Mouse (Mus musculus) embryonic facial prominence, embryonic 13.5 days (tissue): ENCODE measurements around the gene Fcrl1. TPM values are rescaled to one million over a fixed set of nuclear protein-coding genes. Genes with fewer than 3 reads are reported as not detected.
"Not testable (repeated sequence)": the region's sequence is repeated elsewhere in the genome, so short reads cannot be mapped to it uniquely, and the experiment has no call there.

Experiments used
- ATAC-seq: fragments of 200-750 bp; cut with Nextera tagmentation; 2 replicates; pipeline ENCODE4 v1.8.0; 2017; ENCODE audit warnings: low read depth; ENCODE audit not compliant: insufficient number of reproducible peaks, insufficient read depth, low FRiP score, low TSS enrichment
- H3K27ac ChIP-seq: fragments of 300-500 bp; sonication (generic); 2 replicates; pipeline ENCODE4 v1.5.1; 2015; ENCODE audit warnings: moderate library complexity, mild to moderate bottlenecking, inconsistent platforms
- H3K27me3 ChIP-seq: fragments of 300-500 bp; sonication (generic); 2 replicates; pipeline ENCODE4 v1.6.1; 2015; ENCODE audit warnings: mild to moderate bottlenecking, inconsistent platforms
- H3K36me3 ChIP-seq: fragments of 300-500 bp; sonication (generic); 2 replicates; pipeline ENCODE4 v1.6.1; 2015; ENCODE audit warnings: mild to moderate bottlenecking, inconsistent platforms
- H3K4me1 ChIP-seq: fragments of 300-500 bp; sonication (generic); 2 replicates; pipeline ENCODE4 v1.6.1; 2015; ENCODE audit warnings: inconsistent platforms
- H3K4me2 ChIP-seq: fragments of 300-500 bp; sonication (generic); 2 replicates; pipeline ENCODE4 v1.6.1; 2015; ENCODE audit warnings: moderate library complexity, mild to moderate bottlenecking, inconsistent platforms
- H3K4me3 ChIP-seq: fragments of 300-500 bp; sonication (generic); 2 replicates; pipeline ENCODE4 v1.5.1; 2015; ENCODE audit warnings: mild to moderate bottlenecking, inconsistent platforms
- H3K9ac ChIP-seq: fragments of 300-500 bp; sonication (generic); 2 replicates; pipeline ENCODE4 v1.6.1; 2015; ENCODE audit warnings: mild to moderate bottlenecking, inconsistent platforms
- H3K9me3 ChIP-seq: fragments of 300-500 bp; sonication (generic); 2 replicates; pipeline ENCODE4 v1.6.1; 2016; ENCODE audit warnings: inconsistent platforms
- WGBS: fragments of 180-500 bp; shearing (Covaris S2); methylation state at CpG from one replicate; pipeline ENCODE4 v1.1.7; 2015; ENCODE audit warnings: mixed read lengths; 5-methylcytosine and 5-hydroxymethylcytosine counted together
- polyA plus RNA-seq: library from polyadenylated mRNA; unstranded; fragments of >200 nt; fragmentation: Nextera tagmentation; extraction: Ambion mirVana; gene quantifications from 2 replicates; pipeline ENCODE4 v1.2.1, GENCODE M21; 2015

Gene Fcrl1
- 0.28 TPM in 1 of 2 replicates, not detected in the other for polyA plus RNA-seq

DNA sequence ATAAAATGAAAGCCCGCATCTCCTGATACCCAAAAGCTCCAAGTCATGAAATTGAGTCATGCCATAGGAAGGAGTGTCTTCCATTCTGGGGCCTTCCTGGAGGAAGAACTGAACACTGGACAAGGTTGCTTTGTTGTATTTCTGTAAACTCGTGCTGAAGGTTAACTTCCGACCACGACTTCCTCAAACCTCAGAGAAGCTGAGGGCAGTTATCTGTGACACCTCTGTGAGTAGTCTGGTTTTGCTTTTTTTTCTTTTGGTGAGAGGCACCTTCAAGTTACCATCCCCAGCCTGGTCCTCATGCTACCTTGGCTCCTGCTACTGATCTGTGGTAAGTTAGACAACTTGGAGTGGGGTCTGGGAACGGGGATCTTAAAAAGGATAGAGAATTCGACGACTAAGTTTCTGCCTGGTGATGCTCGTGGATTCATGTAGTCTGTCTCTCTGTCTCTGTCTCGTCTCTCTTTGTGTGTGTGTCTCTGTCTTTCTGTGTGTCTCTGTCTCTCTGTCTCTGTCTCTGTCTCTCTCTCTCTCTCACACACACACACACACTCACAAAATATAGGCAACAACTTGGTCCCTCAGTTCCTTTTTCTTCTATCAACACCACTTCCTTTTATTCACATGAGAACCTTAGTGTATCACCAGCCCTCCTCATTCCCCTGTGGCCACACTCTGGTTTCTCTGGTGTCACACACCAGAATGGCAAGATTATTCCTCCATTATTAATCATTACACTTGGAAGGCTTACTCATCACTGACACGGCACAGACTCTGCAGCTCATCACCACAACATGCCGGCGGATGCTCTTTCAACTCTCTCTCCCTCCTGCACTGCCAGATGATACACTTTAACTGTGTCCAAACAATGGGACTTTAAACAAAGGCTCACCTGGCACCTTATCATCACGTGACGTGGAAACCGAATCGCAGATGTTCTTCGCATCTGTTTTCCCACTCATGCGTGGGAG is at the start of gene Fcrl1:
Gene Fcrl1, plus strand, starts transcription at position 193 of the 971 bp plus-strand sequence.
- 82% methylated on average over 18 of the region's 18 CpGs for WGBS

DNA sequence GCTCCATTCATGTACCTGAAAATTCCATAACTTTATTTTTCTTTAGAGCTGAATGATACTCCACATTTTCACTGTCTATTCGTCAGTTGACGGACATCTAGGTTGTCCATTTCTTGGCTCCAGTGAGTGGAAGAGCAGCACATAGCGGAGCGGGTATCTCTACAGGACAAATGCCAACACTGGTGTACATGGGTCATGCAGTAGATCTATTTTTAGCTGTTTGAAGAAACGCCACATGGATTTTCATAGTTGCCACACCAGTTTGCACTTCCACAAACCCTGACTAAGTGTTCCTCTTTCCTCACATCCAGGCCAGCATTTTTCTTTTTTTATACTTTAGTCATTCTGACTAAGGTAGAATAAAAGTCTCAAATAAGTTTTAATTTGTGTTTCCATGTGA is 38.3 kb upstream of the Fcrl1 start:
- ATAC-seq, result no peak
- Histone ChIP-seq H3K27ac (no peak overlapping the region), H3K4me1 (no peaks in the 10 kb centered on the region), H3K9ac (no peak overlapping the region), H3K4me3 (no peak overlapping the region), H3K4me2 (no peak overlapping the region), H3K9me3 (no peaks in the 10 kb centered on the region), H3K27me3 (no peaks in the 10 kb centered on the region), H3K36me3 (no peaks in the 10 kb centered on the region)
- 93% methylated on average over 5 of the region's 5 CpGs for WGBS

More for the DNA sequence above, at the start of gene Fcrl1:
- Histone ChIP-seq H3K4me3 (no peak within 1 kb of the TSS), H3K4me1 (peaks cover 5% of the 10 kb centered on the region; the same call in 1 of the 2 replicates), H3K27ac (no peak within 1 kb of the TSS), H3K9me3 (no peaks in the 10 kb centered on the region), H3K36me3 (no peaks in the 10 kb centered on the region), H3K27me3 (no peaks in the 10 kb centered on the region), H3K9ac (no peak within 1 kb of the TSS), H3K4me2 (no peak within 1 kb of the TSS)
- no peak for ATAC-seq

DNA sequence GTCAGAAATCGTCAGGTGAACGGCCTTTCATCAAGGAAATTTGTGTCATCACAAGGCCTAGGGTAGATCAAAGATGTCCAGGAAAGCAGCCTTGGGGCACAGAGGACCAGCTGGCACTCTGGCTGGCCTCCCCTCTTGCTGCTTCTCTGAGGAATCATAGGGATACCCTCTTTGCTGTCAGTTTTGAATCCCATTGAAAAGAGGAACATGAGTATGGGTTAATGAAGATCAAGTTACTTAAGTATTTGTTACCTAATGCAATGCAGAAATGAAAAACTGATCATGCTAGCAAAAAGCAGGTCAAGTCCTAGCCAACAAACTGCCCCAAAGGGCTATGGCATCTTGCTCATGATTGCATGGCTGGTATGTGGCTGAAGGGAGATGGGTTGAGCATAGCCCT is 25.2 kb upstream of the Fcrl1 start:
- ATAC-seq, H3K9ac ChIP-seq, H3K9me3 ChIP-seq, H3K27me3 ChIP-seq, H3K4me2 ChIP-seq, H3K36me3 ChIP-seq, H3K27ac ChIP-seq, H3K4me3 ChIP-seq, H3K4me1 ChIP-seq: not testable (repeated sequence)
- 75% methylated on average over 2 of the region's 2 CpGs for WGBS

DNA sequence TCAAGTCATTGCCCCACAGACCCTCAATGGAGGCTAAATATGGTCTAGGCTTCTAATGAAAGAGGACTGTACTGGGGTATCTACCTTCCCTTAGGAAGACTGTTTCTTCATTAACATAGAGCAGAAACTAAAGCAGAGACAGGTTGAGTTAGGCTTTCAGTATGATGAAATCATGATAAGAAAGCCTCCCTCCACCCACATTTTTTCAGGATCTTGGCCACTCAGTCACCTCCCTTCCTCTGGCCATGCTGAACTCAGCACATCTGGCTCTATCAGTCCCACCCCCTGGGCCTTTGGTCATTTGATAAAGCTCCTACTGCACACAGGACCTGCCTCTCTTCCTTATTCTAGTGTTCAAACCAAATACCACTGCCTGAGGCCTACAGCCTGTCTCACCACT is 18.6 kb upstream of the Fcrl1 start, which contains the start of gene Cd5l:
Gene Cd5l, plus strand, starts transcription at position 301 of the 400 bp plus-strand sequence.
- H3K4me3 ChIP-seq, result no peak within 1 kb of the TSS

DNA sequence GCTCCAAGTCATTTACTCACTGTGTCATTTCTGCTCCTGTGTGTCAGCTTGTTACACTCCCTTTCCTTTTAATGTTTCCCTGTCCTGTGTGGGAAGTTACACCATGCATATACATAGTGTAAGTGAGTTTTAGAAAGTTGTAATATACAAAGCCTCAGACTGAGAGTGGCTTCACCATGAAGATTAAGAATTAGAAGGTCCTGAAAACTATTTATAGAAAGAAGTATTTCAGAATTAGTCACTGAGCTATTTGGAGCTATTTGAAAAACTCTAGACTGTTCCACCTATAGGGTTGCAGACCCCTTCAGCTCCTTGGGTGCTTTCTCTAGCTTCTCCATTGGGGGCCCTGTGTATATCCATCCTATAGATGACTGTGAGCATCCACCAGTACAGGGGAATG is 17.0 kb upstream of the Fcrl1 start:
- no peak overlapping the region for H3K4me3 ChIP-seq
- H3K27me3 ChIP-seq, result no peaks in the 10 kb centered on the region
- no peak for ATAC-seq
- no peaks in the 10 kb centered on the region for H3K4me1 ChIP-seq
- H3K9ac ChIP-seq, result no peak overlapping the region
- H3K4me2 ChIP-seq, result no peak overlapping the region
- H3K27ac ChIP-seq, result no peak overlapping the region
- no peaks in the 10 kb centered on the region for H3K36me3 ChIP-seq
- H3K9me3 ChIP-seq, result no peaks in the 10 kb centered on the region

More for the DNA sequence above, 18.6 kb upstream of the Fcrl1 start, which contains the start of gene Cd5l:
- H3K9me3 ChIP-seq, result no peaks in the 10 kb centered on the region
- H3K27ac ChIP-seq, result no peak within 1 kb of the TSS
- H3K4me2 ChIP-seq, result no peak within 1 kb of the TSS
- no peak for ATAC-seq
- no peaks in the 10 kb centered on the region for H3K27me3 ChIP-seq
- H3K4me1 ChIP-seq, result no peaks in the 10 kb centered on the region
- no peaks in the 10 kb centered on the region for H3K36me3 ChIP-seq
- no peak within 1 kb of the TSS for H3K9ac ChIP-seq

DNA sequence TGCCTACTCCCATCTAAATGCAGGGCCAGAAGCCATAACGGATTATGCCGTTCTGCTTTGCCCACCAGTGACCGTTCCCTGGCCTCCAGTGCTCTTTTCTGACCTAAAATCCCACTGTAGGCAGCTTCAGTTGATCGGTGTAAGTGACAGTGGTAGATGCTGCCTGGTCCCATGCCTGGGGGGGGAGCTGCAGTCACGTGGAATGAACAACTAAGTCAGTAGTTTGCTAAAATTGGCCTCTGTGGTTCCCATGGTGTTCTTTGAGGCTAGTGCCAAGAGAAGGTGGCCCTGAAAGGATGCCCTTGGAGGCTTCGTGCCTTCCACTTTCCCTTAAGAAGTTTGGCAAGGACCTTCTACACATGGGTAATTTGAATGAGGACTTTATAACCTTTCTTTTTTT is 15.7 kb upstream of the Fcrl1 start:
- WGBS, result 87% methylated on average over 6 of the region's 6 CpGs
- no peak for ATAC-seq

DNA sequence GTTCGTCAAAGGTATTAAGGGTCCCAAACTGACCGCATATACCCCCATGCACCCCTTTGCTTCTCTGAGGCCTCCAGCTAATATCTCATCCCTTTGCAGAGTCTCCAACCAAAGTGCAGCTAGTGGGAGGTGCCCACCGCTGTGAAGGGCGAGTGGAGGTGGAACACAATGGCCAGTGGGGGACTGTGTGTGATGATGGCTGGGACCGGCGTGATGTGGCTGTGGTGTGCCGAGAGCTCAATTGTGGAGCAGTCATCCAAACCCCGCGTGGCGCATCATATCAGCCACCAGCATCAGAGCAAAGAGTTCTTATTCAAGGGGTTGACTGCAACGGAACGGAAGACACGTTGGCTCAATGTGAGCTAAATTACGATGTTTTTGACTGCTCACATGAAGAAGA is 10.5 kb upstream of the Fcrl1 start:
- no peak overlapping the region for H3K27ac ChIP-seq
- H3K36me3 ChIP-seq, result no peaks in the 10 kb centered on the region
- no peaks in the 10 kb centered on the region for H3K27me3 ChIP-seq
- 90% methylated on average over 14 of the region's 14 CpGs for WGBS
- no peak overlapping the region for H3K9ac ChIP-seq
- no peak for ATAC-seq
- no peaks in the 10 kb centered on the region for H3K4me1 ChIP-seq
- H3K4me2 ChIP-seq, result no peak overlapping the region
- no peak overlapping the region for H3K4me3 ChIP-seq
- H3K9me3 ChIP-seq, result no peaks in the 10 kb centered on the region

More for the DNA sequence above, 15.7 kb upstream of the Fcrl1 start:
- H3K9me3 ChIP-seq, result no peaks in the 10 kb centered on the region
- H3K4me3 ChIP-seq, result no peak overlapping the region
- H3K9ac ChIP-seq, result no peak overlapping the region
- H3K27me3 ChIP-seq, result no peaks in the 10 kb centered on the region
- H3K4me2 ChIP-seq, result no peak overlapping the region
- no peaks in the 10 kb centered on the region for H3K36me3 ChIP-seq
- no peaks in the 10 kb centered on the region for H3K4me1 ChIP-seq
- H3K27ac ChIP-seq, result no peak overlapping the region

DNA sequence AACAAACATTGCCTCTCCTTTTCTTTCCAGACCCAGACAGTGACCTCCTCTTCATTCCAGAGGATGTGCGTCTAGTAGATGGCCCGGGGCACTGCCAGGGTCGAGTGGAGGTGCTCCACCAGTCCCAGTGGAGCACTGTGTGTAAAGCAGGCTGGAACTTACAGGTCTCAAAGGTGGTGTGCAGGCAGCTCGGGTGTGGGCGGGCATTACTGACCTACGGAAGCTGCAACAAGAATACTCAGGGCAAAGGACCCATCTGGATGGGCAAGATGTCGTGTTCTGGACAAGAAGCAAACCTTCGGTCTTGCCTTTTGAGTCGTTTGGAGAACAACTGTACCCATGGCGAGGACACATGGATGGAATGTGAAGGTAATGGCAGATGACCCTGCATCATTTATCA is 8.7 kb upstream of the Fcrl1 start:
- 74% methylated on average over 10 of the region's 10 CpGs for WGBS
- H3K4me2 ChIP-seq, result no peak overlapping the region
- H3K9me3 ChIP-seq, result no peaks in the 10 kb centered on the region
- no peaks in the 10 kb centered on the region for H3K36me3 ChIP-seq
- H3K9ac ChIP-seq, result no peak overlapping the region
- no peaks in the 10 kb centered on the region for H3K4me1 ChIP-seq
- H3K4me3 ChIP-seq, result no peak overlapping the region
- no peak overlapping the region for H3K27ac ChIP-seq
- ATAC-seq, result no peak
- no peaks in the 10 kb centered on the region for H3K27me3 ChIP-seq

DNA sequence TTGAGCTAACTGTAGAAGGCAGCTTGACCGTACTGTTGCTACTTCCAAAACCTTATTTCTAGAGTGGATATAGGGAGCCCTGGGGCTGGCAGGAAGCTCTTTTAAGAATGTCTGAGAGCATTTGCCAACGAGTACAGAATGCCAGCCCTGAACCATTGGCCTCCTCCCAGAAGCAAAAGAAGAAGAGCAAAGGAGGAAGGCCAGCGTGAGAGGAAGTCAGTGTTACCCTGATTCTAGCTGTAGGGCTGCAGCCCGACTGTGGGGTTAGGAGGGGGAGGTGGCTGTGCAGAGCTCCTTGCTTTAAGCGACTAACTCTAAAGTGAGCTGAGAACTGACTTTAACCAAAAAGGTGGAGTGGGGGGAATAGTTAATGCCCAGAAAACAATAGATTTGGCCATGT is 7.0 kb upstream of the Fcrl1 start:
- Histone ChIP-seq H3K9ac (no peak overlapping the region), H3K9me3 (no peaks in the 10 kb centered on the region), H3K4me3 (no peak overlapping the region), H3K27ac (no peak overlapping the region), H3K27me3 (no peaks in the 10 kb centered on the region), H3K4me2 (no peak overlapping the region), H3K4me1 (peaks cover 1% of the 10 kb centered on the region; the same call in 1 of the 2 replicates), H3K36me3 (no peaks in the 10 kb centered on the region)
- no peak for ATAC-seq
- 65% methylated on average over 5 of the region's 5 CpGs for WGBS

DNA sequence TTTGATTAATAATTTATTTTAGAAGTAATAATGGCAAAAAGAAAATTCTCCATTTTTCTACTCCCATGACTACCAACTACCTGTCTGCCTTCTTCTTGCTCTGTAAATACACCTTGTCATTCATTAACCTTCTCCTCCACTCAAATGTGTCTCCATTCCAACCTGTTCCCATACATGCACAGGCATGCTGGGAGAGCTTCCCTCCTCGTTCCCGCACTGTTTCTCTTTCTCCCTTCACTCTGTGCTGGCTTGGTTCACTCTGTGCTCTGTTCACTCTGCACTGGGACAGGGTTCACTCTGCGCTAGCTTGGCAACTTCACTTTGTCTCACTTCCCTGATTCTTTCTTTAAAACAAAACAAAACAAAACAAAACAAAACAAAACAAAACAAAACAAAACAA is 1.0 kb downstream of the Fcrl1 start:
- Histone ChIP-seq H3K36me3 (no peaks in the 10 kb centered on the region), H3K4me1 (peaks cover 5% of the 10 kb centered on the region; the same call in 1 of the 2 replicates), H3K4me2 (no peak overlapping the region), H3K27ac (no peak overlapping the region), H3K9ac (no peak overlapping the region), H3K27me3 (no peaks in the 10 kb centered on the region), H3K9me3 (no peaks in the 10 kb centered on the region), H3K4me3 (no peak overlapping the region)
- 53% methylated on average over 3 of the region's 3 CpGs for WGBS
- no peak for ATAC-seq

DNA sequence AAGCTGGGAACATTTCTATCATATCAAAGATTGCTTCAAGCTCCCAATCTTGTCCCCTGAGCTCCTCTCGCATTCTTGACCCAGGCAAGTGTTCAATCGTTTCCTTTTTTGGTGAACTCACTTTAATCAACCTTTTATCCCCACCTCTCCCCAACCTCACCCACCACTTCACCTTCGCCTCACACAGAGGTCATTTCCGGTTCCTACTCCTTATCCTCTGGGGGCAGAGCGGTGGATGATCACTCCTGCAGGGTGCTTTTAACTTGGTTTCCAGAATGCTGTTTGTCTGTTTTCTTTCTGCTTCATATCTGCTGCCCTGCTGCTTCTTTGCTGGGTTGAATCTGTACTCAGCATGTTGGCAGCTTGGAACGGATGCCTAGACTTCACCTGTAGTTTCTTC is 1.5 kb downstream of the Fcrl1 start:
- Histone ChIP-seq H3K27me3 (no peaks in the 10 kb centered on the region), H3K9me3 (no peaks in the 10 kb centered on the region), H3K4me2 (no peak overlapping the region), H3K36me3 (no peaks in the 10 kb centered on the region), H3K9ac (no peak overlapping the region), H3K4me1 (peaks cover 5% of the 10 kb centered on the region; the same call in 1 of the 2 replicates), H3K4me3 (no peak overlapping the region), H3K27ac (no peak overlapping the region)
- WGBS, result 58% methylated on average over 6 of the region's 6 CpGs
- ATAC-seq, result no peak

DNA sequence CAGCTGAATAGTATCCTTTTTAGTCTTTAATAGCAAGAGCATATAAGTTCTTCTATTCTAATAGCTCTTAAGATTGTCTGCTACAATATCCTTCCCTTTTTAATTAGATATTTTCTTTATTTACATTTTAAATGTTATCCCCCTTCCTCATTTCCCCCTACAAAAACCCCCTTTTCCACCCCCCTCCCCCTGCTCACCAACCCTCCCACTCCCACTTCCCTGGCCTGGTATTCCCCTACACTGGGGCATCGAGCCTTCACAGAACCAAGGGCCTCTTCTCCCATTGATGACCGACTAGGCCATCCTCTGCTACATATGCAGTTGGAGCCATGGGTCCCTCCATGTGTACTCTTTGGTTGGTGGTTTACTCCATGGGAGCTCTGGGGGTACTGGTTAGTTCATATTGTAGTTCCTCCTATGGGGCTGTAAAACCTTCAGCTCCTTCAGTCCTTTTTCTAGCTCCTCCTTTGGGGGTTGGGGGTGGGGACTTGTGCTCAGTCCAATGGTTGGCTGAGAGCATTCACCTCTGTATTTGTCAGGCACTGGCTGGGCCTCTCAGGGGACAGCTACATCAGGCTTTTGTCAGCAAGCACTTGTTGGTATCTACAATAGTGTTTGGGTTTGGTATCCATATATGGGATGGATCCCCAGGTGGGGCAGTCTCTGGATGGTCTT is 3.6 kb downstream of the Fcrl1 start:
- H3K27me3 ChIP-seq, H3K36me3 ChIP-seq, H3K9ac ChIP-seq, H3K9me3 ChIP-seq, H3K27ac ChIP-seq, ATAC-seq, H3K4me3 ChIP-seq, H3K4me1 ChIP-seq, H3K4me2 ChIP-seq: not testable (repeated sequence)
- 90% methylated on average over 2 of the region's 2 CpGs for WGBS
